Mouse (Mus musculus): ENCODE results near the gene Sult6b1. TPM values are rescaled to one million over a fixed set of nuclear protein-coding genes. Genes with fewer than 3 reads are reported as not detected.

Gene Sult6b1
- polyA plus RNA-seq, 1 experiment from 2014 or later = 0.16 TPM

GRCm38 (mm10) chr17:78856243-78856642 is 50.5 kb downstream of the Sult6b1 start:
- Histone ChIP-seq H3K9me3 (replicated peaks; ENCODE audit: control insufficient read depth, low read length, poor library complexity, severe bottlenecking) (no peaks in the 10 kb centered on the region), H3K9ac (ENCODE audit: low read depth, low read length) (no peak overlapping the region), H3K4me2 (ENCODE audit: low read length) (no peak overlapping the region), H3K27ac (ENCODE audit: low read length) (no peak overlapping the region), H3K4me3 (ENCODE audit: low read depth, low read length) (no peak overlapping the region), H3K36me3 (ENCODE audit: control insufficient read depth, insufficient read depth, low read length) (peaks cover 3% of the 10 kb centered on the region; the same call in 1 of the 2 replicates), H3K27me3 (ENCODE audit: control insufficient read depth, insufficient read depth, low read depth, low read length) (no peaks in the 10 kb centered on the region), H3K4me1 (ENCODE audit: control insufficient read depth, insufficient read depth, low read length) (no peaks in the 10 kb centered on the region)
- WGBS = 88% methylated on average over 10 of the region's 10 CpGs
- no peak for ATAC-seq

GRCm38 (mm10) chr17:78842271-78842928 is 64.4 kb downstream of the Sult6b1 start:
- WGBS = 97% methylated on average over 7 of the region's 7 CpGs
- Histone ChIP-seq H3K4me1 (ENCODE audit: control insufficient read depth, insufficient read depth, low read length) (no peaks in the 10 kb centered on the region), H3K4me3 (ENCODE audit: low read depth, low read length) (no peak overlapping the region), H3K36me3 (ENCODE audit: control insufficient read depth, insufficient read depth, low read length) (peaks cover 43% of the 10 kb centered on the region), H3K9ac (ENCODE audit: low read depth, low read length) (no peak overlapping the region), H3K4me2 (ENCODE audit: low read length) (no peak overlapping the region), H3K9me3 (replicated peaks; ENCODE audit: control insufficient read depth, low read length, poor library complexity, severe bottlenecking) (no peaks in the 10 kb centered on the region), H3K27ac (ENCODE audit: low read length) (no peak overlapping the region), H3K27me3 (ENCODE audit: control insufficient read depth, insufficient read depth, low read depth, low read length) (no peaks in the 10 kb centered on the region)
- ATAC-seq = no peak

- Histone ChIP-seq H3K4me3 (ENCODE audit: low read depth, low read length) (peak overlapping the region; percentile 89), H3K27ac (ENCODE audit: low read length) (peak overlapping the region; percentile 87), H3K27me3 (ENCODE audit: control insufficient read depth, insufficient read depth, low read depth, low read length) (no peaks in the 10 kb centered on the region), H3K36me3 (ENCODE audit: control insufficient read depth, insufficient read depth, low read length) (peaks cover 9% of the 10 kb centered on the region), H3K9ac (ENCODE audit: low read depth, low read length) (peak overlapping the region; percentile 74), H3K4me1 (ENCODE audit: control insufficient read depth, insufficient read depth, low read length) (peaks cover 21% of the 10 kb centered on the region), H3K4me2 (ENCODE audit: low read length) (peak overlapping the region; percentile 94), H3K9me3 (replicated peaks; ENCODE audit: control insufficient read depth, low read length, poor library complexity, severe bottlenecking) (no peaks in the 10 kb centered on the region)
- WGBS = 26% methylated on average over 2 of the region's 2 CpGs
- no peak for ATAC-seq
These were observed 70.7 kb downstream of the Sult6b1 start for GRCm38 (mm10) chr17:78836056-78836455.

GRCm38 (mm10) chr17:78834856-78835835 is 71.6 kb downstream of the Sult6b1 start, which contains the start of the genes Heatr5b and Gpatch11:
TSS of gene Heatr5b (minus strand) at chr17:78835364.
TSS of gene Gpatch11 (plus strand) at chr17:78835567.
- Histone ChIP-seq H3K9ac (ENCODE audit: low read depth, low read length) (peak within 1 kb of the TSS; percentile 93), H3K27me3 (ENCODE audit: control insufficient read depth, insufficient read depth, low read depth, low read length) (no peaks in the 10 kb centered on the region), H3K4me1 (ENCODE audit: control insufficient read depth, insufficient read depth, low read length) (peaks cover 21% of the 10 kb centered on the region), H3K27ac (ENCODE audit: low read length) (peak within 1 kb of the TSS; percentile 87), H3K9me3 (replicated peaks; ENCODE audit: control insufficient read depth, low read length, poor library complexity, severe bottlenecking) (no peaks in the 10 kb centered on the region), H3K36me3 (ENCODE audit: control insufficient read depth, insufficient read depth, low read length) (peaks cover 12% of the 10 kb centered on the region), H3K4me2 (ENCODE audit: low read length) (peak within 1 kb of the TSS; percentile 94), H3K4me3 (ENCODE audit: low read depth, low read length) (peak within 1 kb of the TSS; percentile 89)
- ATAC-seq = peak; percentile 99
- under 1% methylated on average over 81 of the region's 81 CpGs for WGBS

Other genes starting within 250 kb of the Sult6b1 start
- 5.9 and 6.3 TPM in 2 replicates for gene Strn, start 169.8 kb downstream of the Sult6b1 start, polyA plus RNA-seq (2015; fragmentation: Nextera tagmentation; extraction: Ambion mirVana)
- 20.5 and 23.2 TPM in 2 replicates for gene Heatr5b, start 71.6 kb downstream of the Sult6b1 start, polyA plus RNA-seq (2015; fragmentation: Nextera tagmentation; extraction: Ambion mirVana)
- 50.9 and 51.6 TPM in 2 replicates for gene Gpatch11, start 71.4 kb downstream of the Sult6b1 start, polyA plus RNA-seq (2015; fragmentation: Nextera tagmentation; extraction: Ambion mirVana)
- 2.0 and 2.4 TPM in 2 replicates for gene Eif2ak2, start 24.4 kb downstream of the Sult6b1 start, polyA plus RNA-seq (2015; fragmentation: Nextera tagmentation; extraction: Ambion mirVana)
- 105 and 113 TPM in 2 replicates for gene Cebpzos, start 9.5 kb upstream of the Sult6b1 start, polyA plus RNA-seq (2015; fragmentation: Nextera tagmentation; extraction: Ambion mirVana)
- gene Cebpz, start 30.1 kb upstream of the Sult6b1 start, polyA plus RNA-seq (2015; fragmentation: Nextera tagmentation; extraction: Ambion mirVana) = 38.0 and 45.8 TPM in 2 replicates
- gene Ndufaf7, start 30.1 kb upstream of the Sult6b1 start, polyA plus RNA-seq (2015; fragmentation: Nextera tagmentation; extraction: Ambion mirVana) = 66.3 and 68.0 TPM in 2 replicates
- gene Prkd3, start 113.8 kb upstream of the Sult6b1 start, polyA plus RNA-seq (2015; fragmentation: Nextera tagmentation; extraction: Ambion mirVana) = 9.8 and 10.3 TPM in 2 replicates
- 27.3 and 28.8 TPM in 2 replicates for gene Qpct, start 144.9 kb upstream of the Sult6b1 start, polyA plus RNA-seq (2015; fragmentation: Nextera tagmentation; extraction: Ambion mirVana)

All from midbrain, embryonic 16.5 days (tissue).